Mouse (Mus musculus) ES-Bruce4 (cell line): ENCODE results near the gene Cacul1. TPM values are rescaled to one million over a fixed set of nuclear protein-coding genes. Genes with fewer than 3 reads are reported as not detected.

Experiments used
- H3K27ac ChIP-seq: 2 replicates; pipeline ENCODE4 v1.5.1; 2012; ENCODE audit warnings: low read length, inconsistent platforms; ENCODE audit not compliant: insufficient read depth
- H3K27me3 ChIP-seq: 2 replicates; pipeline ENCODE4 v1.6.1; 2012; ENCODE audit warnings: mild to moderate bottlenecking, low read length, inconsistent platforms; ENCODE audit not compliant: control insufficient read depth, poor library complexity, insufficient read depth, severe bottlenecking
- H3K36me3 ChIP-seq: 2 replicates; pipeline ENCODE4 v1.6.1; 2012; ENCODE audit warnings: inconsistent platforms, mild to moderate bottlenecking, low read length, moderate library complexity; ENCODE audit not compliant: control insufficient read depth, poor library complexity, insufficient read depth, severe bottlenecking
- H3K4me1 ChIP-seq: one replicate; pipeline ENCODE4 v1.8.1; 2011; ENCODE audit warnings: low read length; ENCODE audit not compliant: control insufficient read depth, insufficient read depth
- H3K4me3 ChIP-seq: 2 replicates; pipeline ENCODE4 v1.5.1; 2011; ENCODE audit warnings: low read depth, mild to moderate bottlenecking, low read length
- H3K9ac ChIP-seq: 2 replicates; pipeline ENCODE4 v1.6.1; 2012; ENCODE audit warnings: low read depth, mild to moderate bottlenecking, inconsistent platforms; ENCODE audit not compliant: poor library complexity, severe bottlenecking
- H3K9me3 ChIP-seq: replicated peaks from 2 replicates; pipeline ENCODE4 v1.6.1; 2012; ENCODE audit warnings: mild to moderate bottlenecking, low read length, inconsistent platforms; ENCODE audit not compliant: control insufficient read depth, poor library complexity, insufficient read depth, severe bottlenecking
- CTCF ChIP-seq: IDR thresholded peaks from one replicate; pipeline ENCODE4 v1.8.1; 2011; ENCODE audit warnings: low read depth, low read length
- EP300 ChIP-seq: IDR thresholded peaks from 2 replicates; pipeline ENCODE4 v1.6.1; 2011; ENCODE audit warnings: low read depth, low read length; ENCODE audit not compliant: insufficient read depth
- POLR2A ChIP-seq: IDR thresholded peaks from one replicate; pipeline ENCODE4 v1.8.1; 2011; ENCODE audit warnings: low read length; ENCODE audit not compliant: insufficient read depth
- polyA plus RNA-seq: library from polyadenylated mRNA; stranded (reverse); fragments of >200 nt; gene quantifications from 2 replicates; pipeline ENCODE4 v1.2.4, GENCODE M21; 2011; ENCODE audit warnings: low read depth; ENCODE audit not compliant: missing spikeins, insufficient read depth, insufficient read length

Cacul1 gene
- polyA plus RNA-seq, 1 experiment = 60.4 TPM

DNA sequence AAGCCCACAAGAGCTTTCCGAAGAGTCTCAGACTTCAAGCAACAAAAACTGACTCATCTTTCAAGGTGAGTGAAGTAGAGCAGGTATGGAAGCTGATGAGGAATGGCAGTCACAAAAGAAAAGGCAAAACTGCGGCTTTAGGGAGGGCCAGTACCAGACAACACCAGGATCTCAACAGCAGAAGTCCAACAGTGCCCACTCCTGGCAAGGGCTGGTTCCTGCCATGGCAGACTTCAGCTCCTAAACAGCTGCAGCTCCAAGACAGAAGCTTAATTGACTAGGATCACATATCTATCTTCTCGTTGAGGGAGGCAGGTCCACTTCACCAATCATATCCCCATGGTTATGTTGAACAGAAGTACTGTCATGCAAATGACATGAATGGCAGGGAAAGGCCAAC, 67.4 kb downstream of the Cacul1 start:
- Histone ChIP-seq H3K4me1 (no peaks in the 10 kb centered on the region), H3K27me3 (no peaks in the 10 kb centered on the region), H3K36me3 (no peaks in the 10 kb centered on the region), H3K4me3 (no peak overlapping the region), H3K9me3 (no peaks in the 10 kb centered on the region), H3K9ac (no peak overlapping the region), H3K27ac (no peak overlapping the region)
- TF ChIP-seq CTCF (no peak), POLR2A (no peak), EP300 (no peak)

DNA sequence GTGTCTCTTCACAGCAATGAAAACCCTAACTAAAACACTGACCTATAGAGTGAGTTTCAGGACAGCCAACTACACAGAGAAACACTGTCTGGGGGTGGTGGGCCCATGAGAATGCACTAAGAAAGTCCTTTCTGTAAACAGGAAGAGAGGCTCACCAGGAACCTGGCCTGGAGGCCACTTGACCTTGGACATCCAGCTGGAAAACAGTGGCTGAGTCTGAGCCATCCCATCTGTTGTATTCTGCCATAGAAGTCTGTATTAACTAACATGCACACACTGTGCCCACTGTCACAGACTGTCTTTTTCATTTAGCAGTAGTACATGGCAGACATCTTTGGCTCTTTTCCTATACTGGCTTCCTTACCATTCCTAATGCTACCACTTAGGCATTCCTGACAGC, 80.6 kb downstream of the Cacul1 start:
- Histone ChIP-seq H3K4me1 (no peaks in the 10 kb centered on the region), H3K9me3 (no peaks in the 10 kb centered on the region), H3K27me3 (no peaks in the 10 kb centered on the region), H3K36me3 (no peaks in the 10 kb centered on the region), H3K27ac (no peak overlapping the region), H3K9ac (no peak overlapping the region), H3K4me3 (no peak overlapping the region)
- TF ChIP-seq POLR2A (no peak), CTCF (no peak), EP300 (no peak)

DNA sequence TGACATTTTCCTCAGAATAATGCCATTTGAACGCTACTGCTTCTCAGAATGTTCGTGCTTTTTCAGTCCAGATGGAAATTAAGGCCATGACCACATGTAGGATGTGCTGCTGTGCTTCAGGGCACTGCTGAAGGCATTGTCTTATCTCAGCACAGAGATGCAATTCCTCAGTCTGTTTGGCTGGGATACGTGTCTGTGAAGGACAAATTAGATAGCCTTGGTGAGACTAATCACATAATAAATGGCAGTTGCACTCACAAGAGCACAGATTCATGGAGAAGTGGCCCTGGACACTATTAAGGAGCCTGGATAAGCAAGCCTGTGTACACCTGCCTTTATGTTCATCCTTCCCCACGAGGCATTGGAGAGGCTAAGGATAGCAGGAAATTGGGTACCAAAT, 83.7 kb downstream of the Cacul1 start:
- Histone ChIP-seq H3K9ac (no peak overlapping the region), H3K27me3 (no peaks in the 10 kb centered on the region), H3K4me1 (no peaks in the 10 kb centered on the region), H3K36me3 (no peaks in the 10 kb centered on the region), H3K9me3 (no peaks in the 10 kb centered on the region), H3K27ac (no peak overlapping the region), H3K4me3 (no peak overlapping the region)
- no peak for TF ChIP-seq POLR2A
- no peak for TF ChIP-seq CTCF
- TF ChIP-seq EP300 = no peak

DNA sequence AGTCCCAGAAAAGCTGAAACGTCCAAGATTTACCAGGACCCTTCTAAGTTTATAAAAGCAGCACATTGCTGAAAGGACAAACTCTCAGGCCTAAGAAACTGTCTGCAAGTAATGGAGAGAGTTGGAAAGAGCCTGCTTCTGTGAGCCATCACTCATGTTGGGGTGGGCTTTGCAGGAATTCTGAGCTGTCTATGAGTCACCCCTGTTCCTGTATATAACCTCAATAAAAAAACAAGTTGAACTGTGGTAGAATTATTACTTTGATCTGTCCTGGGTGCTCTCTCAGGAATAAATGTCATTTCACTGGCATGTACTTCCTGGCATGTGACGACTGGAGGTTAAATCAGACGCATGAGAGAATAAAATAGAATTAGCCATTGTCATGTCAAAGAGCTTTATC, 85.1 kb downstream of the Cacul1 start:
- no peak overlapping the region for H3K27ac ChIP-seq
- no peak overlapping the region for H3K4me3 ChIP-seq
- H3K9ac ChIP-seq = no peak overlapping the region
- H3K36me3 ChIP-seq = no peaks in the 10 kb centered on the region
- H3K4me1 ChIP-seq = no peaks in the 10 kb centered on the region
- no peaks in the 10 kb centered on the region for H3K9me3 ChIP-seq
- no peak for TF ChIP-seq POLR2A
- no peaks in the 10 kb centered on the region for H3K27me3 ChIP-seq

DNA sequence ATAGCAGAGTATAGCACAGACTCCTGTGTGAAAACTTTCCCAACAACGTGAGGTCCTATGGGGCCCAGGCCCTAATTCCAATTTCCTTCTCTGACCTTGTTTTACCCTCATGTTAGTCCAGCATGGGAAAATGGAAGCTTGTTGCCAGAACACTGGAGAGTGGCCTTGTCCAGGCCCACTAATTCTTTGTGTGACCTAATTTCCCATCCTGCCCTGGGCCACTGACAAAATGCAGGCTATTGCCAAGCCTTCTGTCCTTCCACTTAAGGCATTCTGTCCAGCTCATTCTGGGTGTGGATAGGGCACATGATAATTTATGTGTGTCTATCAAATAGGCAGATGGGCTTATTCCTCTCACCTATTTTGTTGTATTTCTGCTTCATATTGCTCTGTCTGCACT, 91.3 kb downstream of the Cacul1 start:
- H3K36me3 ChIP-seq = no peaks in the 10 kb centered on the region
- no peak overlapping the region for H3K27ac ChIP-seq
- H3K27me3 ChIP-seq = no peaks in the 10 kb centered on the region
- H3K9ac ChIP-seq = no peak overlapping the region
- no peak overlapping the region for H3K4me3 ChIP-seq
- H3K9me3 ChIP-seq = no peaks in the 10 kb centered on the region
- no peaks in the 10 kb centered on the region for H3K4me1 ChIP-seq
- TF ChIP-seq POLR2A = no peak
- TF ChIP-seq EP300 = no peak
- TF ChIP-seq CTCF = no peak

DNA sequence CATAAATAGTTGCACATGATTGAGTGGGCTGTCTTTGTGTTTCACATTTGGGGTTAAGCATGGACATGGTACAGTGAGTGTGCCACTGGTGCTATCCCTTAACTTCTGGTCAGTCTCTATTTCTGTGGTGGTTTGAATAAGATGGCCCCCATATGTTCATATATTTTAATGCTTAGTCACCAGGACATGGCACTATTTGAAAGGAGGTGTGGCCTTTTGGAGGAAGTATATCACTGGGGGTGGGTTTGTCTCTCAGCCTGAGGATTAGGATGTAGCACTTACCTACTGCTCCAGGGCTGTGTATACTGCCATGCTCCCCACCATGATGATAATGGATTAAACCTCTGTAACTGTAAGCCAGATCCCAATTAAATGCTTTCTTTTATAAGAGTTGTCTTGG, 95.6 kb downstream of the Cacul1 start:
- Histone ChIP-seq H3K9ac (no peak overlapping the region), H3K4me1 (no peaks in the 10 kb centered on the region), H3K36me3 (no peaks in the 10 kb centered on the region), H3K27me3 (no peaks in the 10 kb centered on the region), H3K4me3 (no peak overlapping the region), H3K27ac (no peak overlapping the region), H3K9me3 (no peaks in the 10 kb centered on the region)
- TF ChIP-seq CTCF = no peak
- no peak for TF ChIP-seq POLR2A
- TF ChIP-seq EP300 = no peak

DNA sequence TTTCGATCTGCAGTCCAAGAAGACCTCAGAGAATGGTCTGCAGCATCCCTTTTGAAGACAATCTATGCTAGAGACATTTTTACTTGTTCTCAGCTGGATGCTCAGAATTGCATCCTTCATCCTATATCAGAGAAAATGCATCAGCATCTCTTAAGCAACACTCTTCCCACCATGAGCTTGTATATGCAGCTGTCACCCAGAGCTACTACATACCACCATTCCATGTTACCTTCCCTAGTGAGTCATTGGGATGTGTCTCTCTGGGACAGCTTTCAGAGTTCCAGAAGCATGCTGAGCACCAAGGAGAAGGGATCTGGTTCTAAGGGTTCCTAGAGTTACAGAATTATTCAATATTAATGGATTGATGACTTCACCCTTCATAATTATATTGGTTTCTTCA, 102.0 kb downstream of the Cacul1 start:
- Histone ChIP-seq H3K27me3 (no peaks in the 10 kb centered on the region), H3K9ac (no peak overlapping the region), H3K4me1 (no peaks in the 10 kb centered on the region), H3K36me3 (no peaks in the 10 kb centered on the region), H3K27ac (no peak overlapping the region), H3K9me3 (no peaks in the 10 kb centered on the region), H3K4me3 (no peak overlapping the region)
- no peak for TF ChIP-seq POLR2A
- TF ChIP-seq EP300 = no peak
- TF ChIP-seq CTCF = no peak
